15 mouse cellular contexts compared by ENCODE assay signal in the genomic region with DNA sequence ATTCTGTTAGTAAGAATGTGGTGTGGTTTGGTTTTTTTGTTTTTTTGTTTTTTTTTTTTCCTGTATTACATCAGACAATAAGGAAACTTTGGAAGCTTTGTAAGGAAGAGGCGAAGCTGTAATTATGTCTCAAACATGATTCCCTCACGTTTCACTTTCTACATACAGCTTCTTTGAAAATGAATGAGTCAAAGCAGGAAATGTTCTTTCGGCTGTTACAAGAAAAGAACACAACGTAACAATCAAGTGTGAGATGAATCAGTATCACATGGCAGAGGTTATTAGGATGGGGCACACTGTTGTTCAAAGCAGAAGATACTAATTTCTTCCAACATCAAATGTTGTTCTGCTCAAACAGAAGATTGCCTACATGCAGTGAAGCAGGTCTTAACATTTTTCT.
"Had no signal": no experiment of that assay in that cellular context is flagged by ENCODE, and none has a peak within 500 bp of the region (broad histone marks: within the 10 kb centered on the region; RNA-seq: fewer than 3 reads in every experiment).

No protein-coding gene starts in this region.

- DNase-seq: lung, adult 18-20 months; lung, embryonic 14.5 days; lung, postnatal 14 days; lung, postnatal 36 days; midbrain, embryonic 14.5 days; right cerebral cortex, postnatal 14 days; thymus, adult 2 months; thymus, postnatal 25 days; thymus, postnatal 4 days had no signal

- H3K4me1 ChIP-seq: midbrain, embryonic 10.5 days; midbrain, embryonic 12.5 days; neural tube, embryonic 12.5 days; stomach, embryonic 15.5 days had no signal

- H3K27ac ChIP-seq: midbrain, embryonic 10.5 days; midbrain, embryonic 12.5 days; neural tube, embryonic 12.5 days; stomach, embryonic 15.5 days; stomach, postnatal 0 days had no signal

- H3K4me3 ChIP-seq: midbrain, embryonic 10.5 days; midbrain, embryonic 12.5 days; neural tube, embryonic 12.5 days; stomach, embryonic 15.5 days had no signal

- ATAC-seq: midbrain, embryonic 16.5 days had no signal

- H3K36me3 ChIP-seq: midbrain, embryonic 10.5 days; midbrain, embryonic 12.5 days; neural tube, embryonic 12.5 days; stomach, embryonic 15.5 days had no signal

- H3K27me3 ChIP-seq: midbrain, embryonic 12.5 days; neural tube, embryonic 12.5 days; stomach, embryonic 15.5 days had no signal
